Mouse (Mus musculus) CH12.LX (cell line): ENCODE results near the gene Pcbp2.

ENCODE experiments used
- CTCF ChIP-seq, 2 experiments: IDR thresholded peaks in 1 of 2; conservative IDR thresholded peaks in 1 of 2; 2 replicates each; pipeline ENCODE4 v1.5.1; 2011 to 2012; ENCODE audit warnings: low read depth in 2 of 2, low read length in 2 of 2, improper control_type of control experiment in 1 of 2, inconsistent platforms in 1 of 2, mild to moderate bottlenecking in 1 of 2, moderate library complexity in 1 of 2
- MAFK ChIP-seq: IDR thresholded peaks from 2 replicates; pipeline ENCODE4 v1.6.1; 2011; ENCODE audit warnings: low read length, improper control_type of control experiment; ENCODE audit not compliant: insufficient replicate concordance
- POLR2A ChIP-seq: IDR thresholded peaks from 2 replicates; pipeline ENCODE4 v1.6.1; 2011; ENCODE audit warnings: low read depth, mild to moderate bottlenecking, improper control_type of control experiment, low read length
- SIN3A ChIP-seq: IDR thresholded peaks from 2 replicates; pipeline ENCODE4 v1.6.1; 2012; ENCODE audit warnings: low read length, improper control_type of control experiment, inconsistent platforms
- SMC3 ChIP-seq: IDR thresholded peaks from 2 replicates; pipeline ENCODE4 v1.6.1; 2011; ENCODE audit warnings: low read depth, low read length, improper control_type of control experiment

- TF ChIP-seq POLR2A (no peak), MAFK (no peak), SIN3A (no peak), SMC3 (no peak), CTCF (conservative IDR thresholded peaks at IDR 0.05 in 1 of 2, IDR thresholded peaks at IDR 0.05 in 1 of 2; ENCODE audit: low read depth in 2 of 2, low read length in 2 of 2) (no peak)
Measured at GRCm38 (mm10) chr15:102532106-102532900, 62.0 kb downstream of the Pcbp2 start.
